ENCODE assay signal across 16 mouse cellular contexts in genomic region chr14:78434126-78434525, GRCm38 (mm10).
A peak's percentile ranks its signal among the peaks of the same experiment; 100 is the strongest.
DNase-seq lines count a peak whose midpoint lies in the region; ATAC-seq and TF ChIP-seq lines count a peak whose summit lies in the region.
"Had no signal": no experiment of that assay in that cellular context is flagged by ENCODE, and none has a peak within 500 bp of the region (broad histone marks: within the 10 kb centered on the region; RNA-seq: fewer than 3 reads in every experiment).

No protein-coding gene starts in this region.

- H3K4me2 ChIP-seq in hindbrain, postnatal 0 days (ENCODE audit: low read depth, low read length) = no peak overlapping the region
- no peak overlapping the region for H3K4me2 ChIP-seq in hindbrain, embryonic 14.5 days (replicated peaks)
- no peak overlapping the region for H3K4me2 ChIP-seq in midbrain, embryonic 11.5 days
- no peak overlapping the region for H3K4me2 ChIP-seq in midbrain, embryonic 15.5 days
- H3K4me2 ChIP-seq: liver, embryonic 11.5 days had no signal

- peak; percentile 49 for TF ChIP-seq CTCF in hindbrain, postnatal 0 days (IDR thresholded peaks at IDR 0.05; ENCODE audit: low read depth)

- no peaks in the 10 kb centered on the region for H3K9me3 ChIP-seq in hindbrain, postnatal 0 days (ENCODE audit: low read length)
- no peaks in the 10 kb centered on the region for H3K9me3 ChIP-seq in hindbrain, embryonic 14.5 days (ENCODE audit: control insufficient read depth, low read length)
- no peaks in the 10 kb centered on the region for H3K9me3 ChIP-seq in midbrain, embryonic 11.5 days (ENCODE audit: control insufficient read depth, low read length)
- no peaks in the 10 kb centered on the region for H3K9me3 ChIP-seq in midbrain, embryonic 15.5 days
- no peaks in the 10 kb centered on the region for H3K9me3 ChIP-seq in limb, embryonic 10.5 days (replicated peaks)
- H3K9me3 ChIP-seq: forebrain, embryonic 10.5 days; megakaryocyte, embryonic 14.5 days had no signal

- WGBS in hindbrain, postnatal 0 days = 93% methylated on average over 4 of the region's 4 CpGs
- 96% methylated on average over 4 of the region's 4 CpGs for WGBS in hindbrain, embryonic 14.5 days
- WGBS in midbrain, embryonic 11.5 days = 94% methylated on average over 4 of the region's 4 CpGs
- WGBS in midbrain, embryonic 15.5 days = 95% methylated on average over 4 of the region's 4 CpGs
- 96% methylated on average over 4 of the region's 4 CpGs for WGBS in limb, embryonic 10.5 days

- H3K27ac ChIP-seq in hindbrain, postnatal 0 days = no peak overlapping the region
- H3K27ac ChIP-seq in hindbrain, embryonic 14.5 days = no peak overlapping the region
- no peak overlapping the region for H3K27ac ChIP-seq in midbrain, embryonic 11.5 days (ENCODE audit: low read depth, low read length)
- no peak overlapping the region for H3K27ac ChIP-seq in midbrain, embryonic 15.5 days
- H3K27ac ChIP-seq in limb, embryonic 10.5 days = no peak overlapping the region
- H3K27ac ChIP-seq: forebrain, embryonic 10.5 days had no signal

- no peak overlapping the region for H3K9ac ChIP-seq in hindbrain, postnatal 0 days (replicated peaks; ENCODE audit: low read length)
- no peak overlapping the region for H3K9ac ChIP-seq in hindbrain, embryonic 14.5 days
- no peak overlapping the region for H3K9ac ChIP-seq in midbrain, embryonic 11.5 days (ENCODE audit: low read length)
- no peak overlapping the region for H3K9ac ChIP-seq in midbrain, embryonic 15.5 days

- peak; percentile 41 for DNase-seq in hindbrain, postnatal 0 days (ENCODE audit: low spot score)
- no peak for DNase-seq in hindbrain, embryonic 14.5 days (ENCODE audit: low spot score)
- peak; percentile 17 for DNase-seq in midbrain, embryonic 11.5 days (ENCODE audit: low spot score, missing footprints)
- peak; percentile 81 for DNase-seq in induced T-regulatory cell, adult 2 months (ENCODE audit: low read depth)
- peak; percentile 68 for DNase-seq in thymus, postnatal 4 days
- DNase-seq in limb, embryonic 10.5 days (ENCODE audit: low spot score) = no peak
- DNase-seq in layer of hippocampus, adult 9-10 months (ENCODE audit: low spot score) = no peak
- DNase-seq: adrenal gland, postnatal 25 days; cerebellum, adult 11 months; gastrocnemius, postnatal 10 days; heart, postnatal 14 days had no signal

- ATAC-seq in hindbrain, postnatal 0 days = no peak
- ATAC-seq in hindbrain, embryonic 14.5 days (ENCODE audit: low FRiP score) = no peak
- ATAC-seq in midbrain, embryonic 11.5 days (ENCODE audit: low FRiP score) = no peak
- no peak for ATAC-seq in midbrain, embryonic 15.5 days (replicated peaks)
- ATAC-seq: intestine, embryonic 16.5 days had no signal

- H3K36me3 ChIP-seq in hindbrain, postnatal 0 days (ENCODE audit: insufficient read depth, low read length) = no peaks in the 10 kb centered on the region
- H3K36me3 ChIP-seq in hindbrain, embryonic 14.5 days (replicated peaks; ENCODE audit: control insufficient read depth, insufficient read depth) = no peaks in the 10 kb centered on the region
- no peaks in the 10 kb centered on the region for H3K36me3 ChIP-seq in midbrain, embryonic 11.5 days (ENCODE audit: control insufficient read depth, insufficient read depth, low read length)
- no peaks in the 10 kb centered on the region for H3K36me3 ChIP-seq in midbrain, embryonic 15.5 days (replicated peaks)
- no peaks in the 10 kb centered on the region for H3K36me3 ChIP-seq in limb, embryonic 10.5 days
- H3K36me3 ChIP-seq: forebrain, embryonic 10.5 days had no signal

- H3K27me3 ChIP-seq in hindbrain, postnatal 0 days (ENCODE audit: insufficient read depth, low read length) = no peaks in the 10 kb centered on the region
- no peaks in the 10 kb centered on the region for H3K27me3 ChIP-seq in hindbrain, embryonic 14.5 days (ENCODE audit: control insufficient read depth, insufficient read depth, low read length)
- H3K27me3 ChIP-seq in midbrain, embryonic 11.5 days (ENCODE audit: control insufficient read depth, insufficient read depth, low read length) = no peaks in the 10 kb centered on the region
- H3K27me3 ChIP-seq in midbrain, embryonic 15.5 days (replicated peaks) = no peaks in the 10 kb centered on the region
- H3K27me3 ChIP-seq in limb, embryonic 10.5 days (ENCODE audit: low read depth, poor library complexity, severe bottlenecking) = no peaks in the 10 kb centered on the region
- H3K27me3 ChIP-seq: megakaryocyte, embryonic 14.5 days had no signal

- no peak overlapping the region for H3K4me3 ChIP-seq in hindbrain, postnatal 0 days (ENCODE audit: low read length)
- no peak overlapping the region for H3K4me3 ChIP-seq in hindbrain, embryonic 14.5 days (replicated peaks; ENCODE audit: low read length)
- no peak overlapping the region for H3K4me3 ChIP-seq in midbrain, embryonic 11.5 days (ENCODE audit: low read depth, low read length)
- no peak overlapping the region for H3K4me3 ChIP-seq in midbrain, embryonic 15.5 days
- H3K4me3 ChIP-seq in limb, embryonic 10.5 days = no peak overlapping the region
- H3K4me3 ChIP-seq: forebrain, embryonic 10.5 days; megakaryocyte, embryonic 14.5 days had no signal

- H3K4me1 ChIP-seq in hindbrain, postnatal 0 days (ENCODE audit: insufficient read depth, low read length) = no peaks in the 10 kb centered on the region
- H3K4me1 ChIP-seq in hindbrain, embryonic 14.5 days (replicated peaks; ENCODE audit: control insufficient read depth, insufficient read depth, low read length) = no peaks in the 10 kb centered on the region
- no peaks in the 10 kb centered on the region for H3K4me1 ChIP-seq in midbrain, embryonic 11.5 days (ENCODE audit: control insufficient read depth, insufficient read depth, low read length)
- H3K4me1 ChIP-seq in midbrain, embryonic 15.5 days = peaks cover 3% of the 10 kb centered on the region; the same call in 1 of the 2 replicates
- H3K4me1 ChIP-seq in limb, embryonic 10.5 days = peaks cover 15% of the 10 kb centered on the region

Comparison
In these comparisons a context has a peak if more than half of its experiments do, and no peak if none do; other contexts are left out.
1. DNase-seq: peak in hindbrain, postnatal 0 days (single experiment), midbrain, embryonic 11.5 days (single experiment), induced T-regulatory cell, adult 2 months (single experiment) and thymus, postnatal 4 days (single experiment); none in hindbrain, embryonic 14.5 days (single experiment), limb, embryonic 10.5 days (single experiment) and layer of hippocampus, adult 9-10 months (single experiment).